Mouse (Mus musculus): Measurements from ENCODE around the gene Efcab5.
"Not testable (repeated sequence)": the region's sequence is repeated elsewhere in the genome, so short reads cannot be mapped to it uniquely, and the experiment has no call there.

Gene Efcab5

GRCm38 (mm10) chr11:77179771-77180170, 9.0 kb downstream of the Efcab5 start:
- DNase-seq (ENCODE audit: low spot score in 2 of 2) = no peak

- DNase-seq (ENCODE audit: low spot score in 2 of 2) = no peak
These were observed 14.2 kb downstream of the Efcab5 start for GRCm38 (mm10) chr11:77174531-77174930.

GRCm38 (mm10) chr11:77173731-77174130, 15.0 kb downstream of the Efcab5 start:
- no peak for DNase-seq (ENCODE audit: low spot score in 2 of 2)

- no peak for DNase-seq (ENCODE audit: low spot score in 2 of 2)
These were observed 28.0 kb downstream of the Efcab5 start for GRCm38 (mm10) chr11:77160744-77161143.

- DNase-seq (ENCODE audit: low spot score in 2 of 2) = no peak
These were observed 28.4 kb downstream of the Efcab5 start for GRCm38 (mm10) chr11:77160341-77160740.

GRCm38 (mm10) chr11:77154214-77154613, 34.6 kb downstream of the Efcab5 start:
- no peak for DNase-seq (ENCODE audit: low spot score in 2 of 2)

- no peak for DNase-seq (ENCODE audit: low spot score in 2 of 2)
These were observed 38.0 kb downstream of the Efcab5 start for GRCm38 (mm10) chr11:77150806-77151205.

GRCm38 (mm10) chr11:77149783-77150630, 38.8 kb downstream of the Efcab5 start:
- not testable (repeated sequence) for DNase-seq (ENCODE audit: low spot score in 2 of 2)

GRCm38 (mm10) chr11:77148774-77149173, 40.0 kb downstream of the Efcab5 start:
- no peak for DNase-seq (ENCODE audit: low spot score in 2 of 2)

- DNase-seq (ENCODE audit: low spot score in 2 of 2) = no peak
These were observed 41.0 kb downstream of the Efcab5 start for GRCm38 (mm10) chr11:77147753-77148152.

- DNase-seq (ENCODE audit: low spot score in 2 of 2) = no peak
These were observed 43.3 kb downstream of the Efcab5 start for GRCm38 (mm10) chr11:77145423-77145822.

- no peak for DNase-seq (ENCODE audit: low spot score in 2 of 2)
These were observed 46.8 kb downstream of the Efcab5 start for GRCm38 (mm10) chr11:77141938-77142337.

- no peak for DNase-seq (ENCODE audit: low spot score in 2 of 2)
These were observed 48.8 kb downstream of the Efcab5 start for GRCm38 (mm10) chr11:77139976-77140375.

- no peak for DNase-seq (ENCODE audit: low spot score in 2 of 2)
These were observed 55.3 kb downstream of the Efcab5 start for GRCm38 (mm10) chr11:77133450-77133849.

GRCm38 (mm10) chr11:77132580-77132979, 56.2 kb downstream of the Efcab5 start:
- peak in 1 of 2 experiments; percentile 10 for DNase-seq (ENCODE audit: low spot score in 2 of 2)

GRCm38 (mm10) chr11:77128562-77128961, 60.2 kb downstream of the Efcab5 start:
- no peak for DNase-seq (ENCODE audit: low spot score in 2 of 2)

GRCm38 (mm10) chr11:77111141-77111540, 77.6 kb downstream of the Efcab5 start:
- no peak for DNase-seq (ENCODE audit: low spot score in 2 of 2)

GRCm38 (mm10) chr11:77108442-77108841, 80.3 kb downstream of the Efcab5 start:
- DNase-seq (ENCODE audit: low spot score in 2 of 2) = no peak

- DNase-seq (ENCODE audit: low spot score in 2 of 2) = not testable (repeated sequence)
These were observed 80.9 kb downstream of the Efcab5 start for GRCm38 (mm10) chr11:77107872-77108271.

GRCm38 (mm10) chr11:77106961-77107360, 81.8 kb downstream of the Efcab5 start:
- DNase-seq (ENCODE audit: low spot score in 2 of 2) = no peak

- peak; percentile 46 to 81 for DNase-seq (ENCODE audit: low spot score in 2 of 2)
These were observed 88.4 kb downstream of the Efcab5 start for GRCm38 (mm10) chr11:77100137-77100937.

GRCm38 (mm10) chr11:77098332-77098972, 90.3 kb downstream of the Efcab5 start:
- no peak for DNase-seq (ENCODE audit: low spot score in 2 of 2)

Measured in spleen, postnatal 14 days (tissue).